Mouse (Mus musculus) ES-E14 (cell line): ENCODE data around the gene Ttf1.

Experiments used
- CHD2 ChIP-seq: IDR thresholded peaks from 2 replicates; pipeline ENCODE4 v1.6.1; 2014; ENCODE audit warnings: mild to moderate bottlenecking, low read depth, low read length, inconsistent platforms
- HCFC1 ChIP-seq: IDR thresholded peaks from 2 replicates; pipeline ENCODE4 v1.6.1; 2012; ENCODE audit warnings: low read length, inconsistent platforms, borderline replicate concordance; ENCODE audit not compliant: insufficient read depth
- MAFK ChIP-seq: IDR thresholded peaks from 2 replicates; pipeline ENCODE4 v1.6.1; 2014; ENCODE audit warnings: mild to moderate bottlenecking, low read depth, low read length, inconsistent platforms; ENCODE audit not compliant: insufficient read depth
- ZC3H11A ChIP-seq: IDR thresholded peaks from 2 replicates; pipeline ENCODE4 v1.6.1; 2012; ENCODE audit warnings: low read depth, mild to moderate bottlenecking, inconsistent platforms, low read length, borderline replicate concordance
- ZNF384 ChIP-seq: IDR thresholded peaks from 2 replicates; pipeline ENCODE4 v1.6.1; 2012; ENCODE audit warnings: low read depth, low read length, inconsistent platforms

GRCm38 (mm10) chr2:29098786-29099185 lies 38.7 kb downstream of the Ttf1 start:
- TF ChIP-seq CHD2 (no peak), HCFC1 (no peak), ZNF384 (no peak), MAFK (no peak), ZC3H11A (no peak)
